Mouse (Mus musculus) left cerebral cortex, postnatal 14 days (tissue): Measurements from ENCODE around the gene Herc3. TPM values are rescaled to one million over a fixed set of nuclear protein-coding genes. Genes with fewer than 3 reads are reported as not detected.
A peak's percentile ranks its signal among the peaks of the same experiment; 100 is the strongest.
"Not testable (repeated sequence)": the region's sequence is repeated elsewhere in the genome, so short reads cannot be mapped to it uniquely, and the experiment has no call there.

ENCODE experiments used
- DNase-seq, 2 experiments: peaks; one replicate each; pipeline ENCODE4 v3.0.0; 2021 to 2022; ENCODE audit warnings: low spot score in 2 of 2, mixed read lengths in 1 of 2
- intact Hi-C: fragments of 180-260 bp; cut with DNase I; formaldehyde crosslinking; loops from one replicate; pipeline ENCODE4 v1.15.1; 2025
- total RNA-seq, 2 experiments: library from RNA; stranded (reverse); gene quantifications; 2 replicates each; pipeline ENCODE4 v1.2.3; 2021

The Herc3 gene
- total RNA-seq, 2 experiments from 2014 or later, result 324 to 375 TPM

GRCm38 (mm10) chr6:58855676-58856367 lies 24.6 kb downstream of the Herc3 start:
- peak in 1 of 2 experiments; percentile 48 for DNase-seq
- intact Hi-C loops, result no loop called here

- no peak for DNase-seq
- intact Hi-C loops, result no loop called here
Measured at GRCm38 (mm10) chr6:58856494-58856893, 25.2 kb downstream of the Herc3 start.

GRCm38 (mm10) chr6:58859517-58859916 lies 28.3 kb downstream of the Herc3 start:
- no peak for DNase-seq
- intact Hi-C loops, result no loop called here

- intact Hi-C loops, result no loop called here
- DNase-seq, result peak; percentile 31 to 34
Measured at GRCm38 (mm10) chr6:58862446-58862993, 31.3 kb downstream of the Herc3 start.

GRCm38 (mm10) chr6:58863631-58864235 lies 32.5 kb downstream of the Herc3 start:
- no peak for DNase-seq
- intact Hi-C loops, result no loop called here

- intact Hi-C loops, result not testable (repeated sequence)
- peak in 1 of 2 experiments; percentile 34 for DNase-seq
Measured at GRCm38 (mm10) chr6:58867858-58868257, 36.6 kb downstream of the Herc3 start.

GRCm38 (mm10) chr6:58879572-58879971 lies 48.3 kb downstream of the Herc3 start:
- no peak for DNase-seq
- intact Hi-C loops, result no loop called here

GRCm38 (mm10) chr6:58879987-58880386 lies 48.7 kb downstream of the Herc3 start:
- intact Hi-C loops, result no loop called here
- no peak for DNase-seq

- intact Hi-C loops, result no loop called here
- DNase-seq, result no peak
Measured at GRCm38 (mm10) chr6:58880861-58881260, 49.6 kb downstream of the Herc3 start.

GRCm38 (mm10) chr6:58881363-58881762 lies 50.1 kb downstream of the Herc3 start:
- intact Hi-C loops, result no loop called here
- DNase-seq, result peak in 1 of 2 experiments; percentile 43

- intact Hi-C loops, result loop anchor here (2.0 kb wide), 1 partner anchor 299 kb away; no protein-coding TSS in a partner anchor
- DNase-seq, result peak in 1 of 2 experiments; percentile 59
Measured at GRCm38 (mm10) chr6:58882271-58882670, 51.0 kb downstream of the Herc3 start.

GRCm38 (mm10) chr6:58889917-58890316 lies 58.7 kb downstream of the Herc3 start:
- intact Hi-C loops, result no loop called here

GRCm38 (mm10) chr6:58893307-58893706 lies 62.0 kb downstream of the Herc3 start:
- no peak for DNase-seq
- intact Hi-C loops, result no loop called here

More at GRCm38 (mm10) chr6:58889917-58890316, 58.7 kb downstream of the Herc3 start:
- DNase-seq, result no peak

GRCm38 (mm10) chr6:58894994-58895393 lies 63.7 kb downstream of the Herc3 start:
- no peak for DNase-seq

GRCm38 (mm10) chr6:58896648-58897047 lies 65.4 kb downstream of the Herc3 start:
- intact Hi-C loops, result no loop called here
- DNase-seq, result no peak

More at GRCm38 (mm10) chr6:58894994-58895393, 63.7 kb downstream of the Herc3 start:
- intact Hi-C loops, result no loop called here

GRCm38 (mm10) chr6:58899076-58899475 lies 67.8 kb downstream of the Herc3 start:
- DNase-seq, result no peak
- intact Hi-C loops, result no loop called here

GRCm38 (mm10) chr6:58900536-58900935 lies 69.3 kb downstream of the Herc3 start:
- DNase-seq, result no peak
- intact Hi-C loops, result no loop called here

GRCm38 (mm10) chr6:58903171-58903570 lies 71.9 kb downstream of the Herc3 start:
- peak; percentile 59 to 85 for DNase-seq
- intact Hi-C loops, result no loop called here

GRCm38 (mm10) chr6:58904551-58904950 lies 73.3 kb downstream of the Herc3 start:
- intact Hi-C loops, result no loop called here
- DNase-seq, result no peak

- intact Hi-C loops, result no loop called here
Measured at GRCm38 (mm10) chr6:58906852-58907261, 75.6 kb downstream of the Herc3 start, which contains the start of gene Nap1l5. Nap1l5 (minus strand) TSS chr6:58907076.

More at GRCm38 (mm10) chr6:58906852-58907261, 75.6 kb downstream of the Herc3 start, which contains the start of gene Nap1l5:
- DNase-seq, result peak; percentile 81 to 85
